Mouse (Mus musculus) kidney, adult 2 months (tissue): ENCODE results near the gene Sult2a7.

Source experiments
- CTCF ChIP-seq: fragments of 200-500 bp; conservative IDR thresholded peaks from 2 replicates; pipeline ENCODE4 v1.5.1; 2011; ENCODE audit warnings: low read depth, mild to moderate bottlenecking, control low read depth, low read length, moderate library complexity, mixed read lengths; ENCODE audit not compliant: insufficient read depth, insufficient read length
- POLR2A ChIP-seq: fragments of 200-500 bp; IDR thresholded peaks from one replicate; pipeline ENCODE4 v1.6.1; 2011; ENCODE audit warnings: low read depth, low read length, control low read depth

- TF ChIP-seq CTCF, result no peak
- no peak for TF ChIP-seq POLR2A
Observed at GRCm38 (mm10) chr7:14439581-14439980, 54.4 kb downstream of the Sult2a7 start.
